Mouse (Mus musculus) CH12.LX (cell line): ENCODE measurements around the gene Olfr675.
A peak's percentile ranks its signal among the peaks of the same experiment; 100 is the strongest.

Experiments
- E2F4 ChIP-seq: IDR thresholded peaks from 2 replicates; pipeline ENCODE4 v1.6.1; 2011; ENCODE audit warnings: low read depth, low read length, improper control_type of control experiment; ENCODE audit not compliant: insufficient replicate concordance
- ELF1 ChIP-seq: IDR thresholded peaks from 2 replicates; pipeline ENCODE4 v1.6.1; 2014; ENCODE audit warnings: low read depth, mild to moderate bottlenecking, inconsistent platforms, low read length, improper control_type of control experiment
- POLR2A ChIP-seq: IDR thresholded peaks from 2 replicates; pipeline ENCODE4 v1.6.1; 2011; ENCODE audit warnings: low read depth, mild to moderate bottlenecking, improper control_type of control experiment, low read length
- SMC3 ChIP-seq: IDR thresholded peaks from 2 replicates; pipeline ENCODE4 v1.6.1; 2011; ENCODE audit warnings: low read depth, low read length, improper control_type of control experiment
- TBP ChIP-seq: conservative IDR thresholded peaks from 2 replicates; pipeline ENCODE4 v1.6.1; 2011; ENCODE audit warnings: low read depth, low read length, improper control_type of control experiment
- USF1 ChIP-seq: IDR thresholded peaks from 2 replicates; pipeline ENCODE4 v1.6.1; 2014; ENCODE audit warnings: low read depth, mild to moderate bottlenecking, inconsistent platforms, low read length, improper control_type of control experiment
- ZKSCAN1 ChIP-seq: IDR thresholded peaks from 2 replicates; pipeline ENCODE4 v1.6.1; 2012; ENCODE audit warnings: low read depth, inconsistent platforms, low read length, improper control_type of control experiment, borderline replicate concordance

DNA sequence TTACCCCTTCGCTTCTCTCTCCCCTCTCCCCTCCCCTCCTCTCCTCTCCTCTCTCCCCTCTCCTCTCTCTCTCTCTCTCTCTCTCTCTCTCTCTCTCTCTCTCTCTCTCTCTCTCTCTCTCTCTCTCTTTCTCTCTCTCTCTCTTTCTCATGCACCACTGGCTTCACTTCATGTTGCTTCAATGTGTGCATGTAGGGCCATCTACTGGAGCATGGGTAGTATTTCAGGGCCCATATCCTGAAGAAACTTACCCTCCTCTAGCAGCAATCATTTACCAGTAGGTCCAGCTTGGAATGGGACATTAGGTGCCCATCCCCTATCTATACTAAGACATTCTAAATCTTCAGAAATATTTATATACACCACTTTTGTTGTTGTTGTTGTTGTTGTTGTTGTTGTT lies 5.7 kb downstream of the Olfr675 start:
- no peak for TF ChIP-seq POLR2A
- no peak for TF ChIP-seq E2F4
- no peak for TF ChIP-seq ZKSCAN1
- no peak for TF ChIP-seq USF1
- peak; percentile 30; the same call in 1 of the 2 replicates for TF ChIP-seq SMC3
- no peak for TF ChIP-seq TBP
- TF ChIP-seq ELF1 = no peak
